Mouse (Mus musculus) kidney, postnatal 0 days (tissue): ENCODE data around the gene Trp53inp2. TPM values are rescaled to one million over a fixed set of nuclear protein-coding genes. Genes with fewer than 3 reads are reported as not detected.

Experiments used
- ATAC-seq: fragments of 200-750 bp; cut with Nextera tagmentation; replicated peaks from 2 replicates; pipeline ENCODE4 v1.8.0; 2017; ENCODE audit warnings: low read depth, moderate number of reproducible peaks, moderate TSS enrichment, moderate library complexity; ENCODE audit not compliant: low FRiP score
- DNase-seq: peaks from one replicate; pipeline ENCODE4 v3.0.0-alpha.2; 2016; ENCODE audit warnings: low spot score
- H3K27ac ChIP-seq: fragments of 300-500 bp; sonication (generic); 2 replicates; pipeline ENCODE4 v1.5.1; 2014; ENCODE audit warnings: mild to moderate bottlenecking
- H3K27me3 ChIP-seq: fragments of 300-500 bp; sonication (generic); 2 replicates; pipeline ENCODE4 v1.6.1; 2014; ENCODE audit warnings: low read length, mixed read lengths; ENCODE audit not compliant: insufficient read depth
- H3K36me3 ChIP-seq: fragments of 300-500 bp; sonication (generic); 2 replicates; pipeline ENCODE4 v1.6.1; 2014; ENCODE audit warnings: low read length, mixed read lengths; ENCODE audit not compliant: insufficient read depth
- H3K4me1 ChIP-seq: fragments of 300-500 bp; sonication (generic); replicated peaks from 2 replicates; pipeline ENCODE4 v1.6.1; 2014; ENCODE audit warnings: antibody characterized with exemption, low read length, mixed read lengths; ENCODE audit not compliant: insufficient read depth
- H3K4me2 ChIP-seq: fragments of 300-500 bp; sonication (generic); 2 replicates; pipeline ENCODE4 v1.6.1; 2014; ENCODE audit warnings: mild to moderate bottlenecking, low read length, moderate library complexity, mixed read lengths
- H3K4me3 ChIP-seq: fragments of 300-500 bp; sonication (generic); replicated peaks from 2 replicates; pipeline ENCODE4 v1.5.1; 2014; ENCODE audit warnings: low read depth, low read length
- H3K9ac ChIP-seq: fragments of 300-500 bp; sonication (generic); 2 replicates; pipeline ENCODE4 v1.6.1; 2014; ENCODE audit warnings: low read depth, low read length
- H3K9me3 ChIP-seq: fragments of 300-500 bp; sonication (generic); replicated peaks from 2 replicates; pipeline ENCODE4 v1.6.1; 2016; ENCODE audit warnings: low read length, inconsistent platforms, mixed read lengths
- CTCF ChIP-seq: IDR thresholded peaks from 2 replicates; pipeline ENCODE4 v1.5.1; 2016; ENCODE audit warnings: antibody characterized with exemption, low read depth, mild to moderate bottlenecking, moderate library complexity
- WGBS: fragments of 180-500 bp; shearing (Covaris S2); extraction: QIAGEN DNeasy Blood & Tissue Kit; methylation state at CpG from one replicate; pipeline ENCODE4 v1.1.7; 2014; 5-methylcytosine and 5-hydroxymethylcytosine counted together
- polyA plus RNA-seq: library from polyadenylated mRNA; unstranded; fragments of >200 nt; fragmentation: Nextera tagmentation; extraction: Ambion mirVana; gene quantifications from 2 replicates; pipeline ENCODE4 v1.2.1, GENCODE M21; 2015

Gene Trp53inp2
- polyA plus RNA-seq, 1 experiment from 2014 or later: 38.1 TPM

DNA sequence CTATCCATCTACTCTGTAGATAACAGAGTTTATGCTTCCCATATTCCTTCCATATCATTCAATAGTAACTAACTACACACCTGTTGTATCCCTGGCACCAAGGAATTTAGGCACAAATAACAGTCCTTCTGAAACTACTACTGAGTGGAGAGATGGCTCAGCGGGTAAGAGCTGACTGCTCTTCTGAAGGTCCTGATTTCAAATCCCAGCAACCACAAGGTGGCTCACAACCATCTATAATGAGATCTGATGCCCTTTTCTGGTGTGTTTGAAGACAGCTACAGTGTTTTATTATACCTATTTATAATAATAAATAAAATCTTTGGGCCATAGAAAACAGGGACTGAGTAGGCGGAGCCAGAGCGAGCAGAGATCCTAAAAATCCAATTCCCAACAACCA is 26.5 kb upstream of the Trp53inp2 start:
- peak; percentile 24; the same call in 1 of the 2 replicates for TF ChIP-seq CTCF
- no peaks in the 10 kb centered on the region for H3K9me3 ChIP-seq
- H3K4me3 ChIP-seq: no peak overlapping the region
- no peak overlapping the region for H3K9ac ChIP-seq
- no peaks in the 10 kb centered on the region for H3K36me3 ChIP-seq
- no peak overlapping the region for H3K27ac ChIP-seq
- H3K27me3 ChIP-seq: no peaks in the 10 kb centered on the region
- 85% methylated on average over 3 of the region's 3 CpGs for WGBS
- DNase-seq: no peak
- no peak overlapping the region for H3K4me2 ChIP-seq
- ATAC-seq: no peak
- peaks cover 4% of the 10 kb centered on the region; the same call in 1 of the 2 replicates for H3K4me1 ChIP-seq

DNA sequence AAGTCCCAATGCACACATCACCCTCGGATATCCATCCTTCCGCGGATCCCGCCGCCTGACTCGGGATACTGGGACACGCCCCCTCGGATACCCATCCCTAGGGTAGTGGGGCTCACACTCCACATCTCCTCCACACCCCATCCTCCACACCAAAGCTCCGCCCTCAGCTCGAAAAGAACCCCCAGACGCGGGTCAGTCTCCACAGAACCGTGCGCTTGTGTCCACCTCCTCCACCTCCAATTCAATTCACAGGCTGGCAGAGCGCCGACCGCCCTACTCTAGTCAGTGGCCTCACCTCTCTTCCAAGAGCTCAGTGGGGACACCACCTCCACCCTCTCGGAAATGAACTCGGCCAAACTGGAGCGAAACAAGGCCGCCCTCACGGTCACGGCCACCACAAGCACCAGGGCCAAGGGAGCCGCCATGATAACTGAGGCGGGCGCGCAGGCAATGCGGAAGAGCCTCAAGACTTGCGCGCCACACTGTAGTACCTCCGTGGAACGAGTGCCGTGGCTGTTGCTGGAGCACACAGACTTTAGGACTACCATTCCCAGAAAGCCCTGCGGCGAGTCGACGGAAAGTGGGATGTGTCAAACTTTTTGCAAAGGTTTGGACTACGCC is 23.8 kb upstream of the Trp53inp2 start, which contains the start of gene Pigu:
Pigu (minus strand) TSS at position 460 of the 621 bp plus-strand sequence.
- peak; percentile 98 for ATAC-seq

DNA sequence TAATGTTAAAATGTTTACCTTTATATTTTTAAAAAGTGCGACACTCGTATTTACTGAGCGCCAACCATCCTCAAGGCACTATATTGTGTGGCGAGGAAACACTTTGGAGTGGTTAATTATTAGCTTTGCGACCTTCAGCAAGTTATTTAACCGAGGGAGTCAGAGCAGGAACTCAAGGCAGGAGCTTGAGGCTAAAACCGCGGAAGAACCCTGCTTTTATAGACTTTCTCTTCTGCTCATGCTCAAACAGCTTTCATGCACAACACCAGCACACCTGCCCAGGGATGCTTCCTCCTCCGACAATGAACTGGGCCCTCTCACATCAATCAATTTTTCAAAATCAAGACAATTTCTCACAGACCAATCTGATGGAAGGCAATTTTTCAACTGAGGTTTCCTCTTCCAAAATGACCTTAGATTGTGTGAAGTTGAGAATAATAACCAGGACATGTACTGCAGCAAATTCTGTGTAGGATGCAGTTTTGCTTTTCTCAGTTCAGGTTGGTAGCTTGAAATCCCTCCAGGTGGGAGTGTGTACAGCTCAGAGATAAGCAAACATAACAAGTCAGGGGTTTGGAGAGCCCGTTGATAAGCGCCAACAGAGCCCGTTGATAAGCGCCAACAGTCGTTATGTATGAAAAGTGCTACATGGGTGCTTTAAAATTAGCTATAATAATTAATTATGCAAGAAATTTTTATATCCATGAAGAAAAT is 23.0 kb upstream of the Trp53inp2 start:
- Histone ChIP-seq H3K36me3 (no peaks in the 10 kb centered on the region), H3K27ac (peak overlapping the region; percentile 81), H3K9me3 (no peaks in the 10 kb centered on the region), H3K9ac (peak overlapping the region; percentile 19; the same call in 1 of the 2 replicates), H3K4me2 (peak overlapping the region; percentile 56), H3K4me1 (peaks cover 4% of the 10 kb centered on the region; the same call in 1 of the 2 replicates), H3K4me3 (peak overlapping the region; percentile 90), H3K27me3 (no peaks in the 10 kb centered on the region)
- WGBS: 30% methylated on average over 14 of the region's 14 CpGs
- no peak for TF ChIP-seq CTCF
- peak; percentile 70 for DNase-seq
- ATAC-seq: peak; percentile 88

More for the DNA sequence above, 23.8 kb upstream of the Trp53inp2 start, which contains the start of gene Pigu:
- under 1% methylated on average over 38 of the region's 38 CpGs for WGBS
- no peaks in the 10 kb centered on the region for H3K27me3 ChIP-seq
- peak; percentile 99 for DNase-seq
- peak within 1 kb of the TSS; percentile 81 for H3K27ac ChIP-seq
- H3K4me3 ChIP-seq: peak within 1 kb of the TSS; percentile 90
- peaks cover 4% of the 10 kb centered on the region; the same call in 1 of the 2 replicates for H3K4me1 ChIP-seq
- no peaks in the 10 kb centered on the region for H3K36me3 ChIP-seq
- no peak for TF ChIP-seq CTCF
- H3K4me2 ChIP-seq: peak within 1 kb of the TSS; percentile 56
- no peaks in the 10 kb centered on the region for H3K9me3 ChIP-seq
- H3K9ac ChIP-seq: peak within 1 kb of the TSS; percentile 76

DNA sequence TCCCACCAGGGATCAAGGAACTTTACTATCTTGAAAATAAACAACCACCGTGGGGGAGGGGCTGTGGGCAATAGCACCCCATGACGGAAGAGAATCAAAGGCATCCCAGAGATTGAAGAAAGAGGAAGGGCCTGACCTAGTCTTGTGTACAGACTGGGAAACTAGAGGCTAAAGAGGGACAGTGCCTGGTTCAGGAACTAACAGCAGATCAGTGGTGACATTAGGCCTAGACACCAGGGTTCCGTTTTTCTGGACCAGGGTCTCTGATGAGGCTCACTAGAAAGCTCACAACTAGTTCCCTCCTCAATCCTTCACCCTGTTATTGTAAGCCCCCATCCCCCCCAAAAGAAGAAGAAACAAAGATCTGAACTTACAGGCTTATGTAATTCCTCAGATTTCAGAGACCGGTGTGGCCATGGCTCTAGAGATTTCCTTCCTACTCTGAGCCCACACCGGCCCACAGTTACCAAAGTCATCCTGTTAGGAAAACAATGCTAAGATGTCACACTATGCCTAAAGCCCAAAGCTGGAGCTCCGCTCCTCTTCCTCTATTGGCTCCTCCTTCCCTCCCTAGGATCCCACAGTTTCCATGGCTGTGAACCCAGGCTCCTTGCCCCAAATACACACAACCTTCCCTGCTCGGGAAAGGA is 13.1 kb upstream of the Trp53inp2 start:
- Histone ChIP-seq H3K4me2 (no peak overlapping the region), H3K27me3 (no peaks in the 10 kb centered on the region), H3K4me3 (no peak overlapping the region), H3K4me1 (no peaks in the 10 kb centered on the region), H3K9ac (no peak overlapping the region), H3K36me3 (no peaks in the 10 kb centered on the region), H3K9me3 (no peaks in the 10 kb centered on the region), H3K27ac (no peak overlapping the region)
- ATAC-seq: no peak
- TF ChIP-seq CTCF: no peak
- DNase-seq: no peak
- 77% methylated on average over 7 of the region's 7 CpGs for WGBS

DNA sequence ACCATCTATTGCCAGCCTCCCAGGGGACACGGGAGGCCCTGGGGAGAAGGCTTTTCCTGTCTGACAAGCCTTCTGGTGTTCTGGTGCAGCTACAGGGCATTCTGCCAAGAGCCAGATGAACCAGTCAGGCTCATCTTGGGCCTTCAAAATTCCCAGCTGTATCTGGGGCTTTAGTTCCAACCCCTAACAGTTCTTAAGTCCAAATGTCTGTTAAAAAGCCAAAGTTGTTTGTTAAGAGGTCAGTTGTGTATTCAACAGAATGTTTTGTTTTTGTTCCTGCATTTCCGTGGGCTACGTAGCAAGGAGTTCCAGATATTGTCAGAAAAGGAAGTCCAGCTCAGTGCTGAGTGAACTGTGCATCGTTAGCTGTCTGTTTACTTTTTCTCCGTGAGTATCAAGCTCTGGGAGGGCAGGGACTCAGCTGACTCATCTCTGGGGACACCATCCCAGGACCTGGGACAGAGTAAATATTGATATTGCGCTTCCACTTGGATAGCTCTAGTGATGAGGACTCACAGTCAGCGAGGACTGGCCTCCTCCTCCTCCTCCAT is 11.5 kb upstream of the Trp53inp2 start:
- WGBS: 40% methylated on average over 7 of the region's 7 CpGs
- H3K4me2 ChIP-seq: no peak overlapping the region
- no peak overlapping the region for H3K9ac ChIP-seq
- peak overlapping the region; percentile 62; the same call in 1 of the 2 replicates for H3K27ac ChIP-seq
- ATAC-seq: no peak
- H3K27me3 ChIP-seq: no peaks in the 10 kb centered on the region
- no peak overlapping the region for H3K4me3 ChIP-seq
- H3K9me3 ChIP-seq: no peaks in the 10 kb centered on the region
- no peaks in the 10 kb centered on the region for H3K4me1 ChIP-seq
- H3K36me3 ChIP-seq: no peaks in the 10 kb centered on the region
- DNase-seq: peak; percentile 34
- no peak for TF ChIP-seq CTCF

DNA sequence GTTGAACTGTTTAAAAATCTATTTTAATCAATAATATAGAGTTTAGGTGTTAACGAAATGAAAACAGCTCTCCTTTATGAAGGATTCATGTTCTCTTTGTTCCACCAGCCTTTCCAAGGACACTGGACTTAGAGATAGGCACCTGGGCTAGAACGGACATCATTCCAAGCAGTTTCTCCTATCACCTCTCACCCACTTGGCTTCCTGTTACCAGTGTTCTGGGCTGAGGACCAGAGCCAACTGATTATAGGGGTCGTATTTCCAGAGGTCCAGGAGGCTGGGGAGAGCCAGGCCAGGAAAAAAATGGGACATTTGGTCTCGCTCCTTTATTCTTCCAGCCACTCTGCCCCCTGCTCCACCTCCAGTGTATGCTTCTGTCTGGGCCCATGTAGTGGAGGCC is 8.4 kb upstream of the Trp53inp2 start:
- no peak overlapping the region for H3K9ac ChIP-seq
- H3K36me3 ChIP-seq: no peaks in the 10 kb centered on the region
- ATAC-seq: no peak
- no peak for TF ChIP-seq CTCF
- H3K4me2 ChIP-seq: no peak overlapping the region
- DNase-seq: no peak
- no peaks in the 10 kb centered on the region for H3K9me3 ChIP-seq
- H3K4me1 ChIP-seq: no peaks in the 10 kb centered on the region
- 42% methylated on average over 4 of the region's 4 CpGs for WGBS
- no peaks in the 10 kb centered on the region for H3K27me3 ChIP-seq
- H3K27ac ChIP-seq: no peak overlapping the region
- H3K4me3 ChIP-seq: no peak overlapping the region
